Mouse (Mus musculus) heart, adult 2 months (tissue): Measurements from ENCODE around the gene Thsd4.

Experiments
- CTCF ChIP-seq: fragments of 200-600 bp; IDR thresholded peaks from 2 replicates; pipeline ENCODE4 v1.8.1; 2022; ENCODE audit warnings: antibody characterized with exemption, mild to moderate bottlenecking, moderate library complexity
- EP300 ChIP-seq: fragments of 200-500 bp; IDR thresholded peaks from 2 replicates; pipeline ENCODE4 v1.6.1; 2011; ENCODE audit warnings: low read depth, low read length, control low read depth; ENCODE audit not compliant: insufficient read depth
- POLR2A ChIP-seq: fragments of 200-500 bp; IDR thresholded peaks from 2 replicates; pipeline ENCODE4 v1.6.1; 2011; ENCODE audit warnings: mild to moderate bottlenecking, low read depth, low read length, control low read depth; ENCODE audit not compliant: insufficient read depth

- TF ChIP-seq POLR2A, result no peak
- no peak for TF ChIP-seq CTCF
- TF ChIP-seq EP300, result no peak
Observed at GRCm38 (mm10) chr9:60022331-60022730, 499.5 kb downstream of the Thsd4 start.
